Mouse (Mus musculus) ES-Bruce4 (cell line): ENCODE measurements at regions not wholly inside any gene's neighbourhood (a gene's known extent, or its start where the extent isn't known, plus 50 kb on each side); places are given as distances from the start of the nearest gene placed in this dataset.

Experiments used
- H3K27ac ChIP-seq: 2 replicates; pipeline ENCODE4 v1.5.1; 2012; ENCODE audit warnings: low read length, inconsistent platforms; ENCODE audit not compliant: insufficient read depth
- H3K27me3 ChIP-seq: 2 replicates; pipeline ENCODE4 v1.6.1; 2012; ENCODE audit warnings: mild to moderate bottlenecking, low read length, inconsistent platforms; ENCODE audit not compliant: control insufficient read depth, poor library complexity, insufficient read depth, severe bottlenecking
- H3K36me3 ChIP-seq: 2 replicates; pipeline ENCODE4 v1.6.1; 2012; ENCODE audit warnings: inconsistent platforms, mild to moderate bottlenecking, low read length, moderate library complexity; ENCODE audit not compliant: control insufficient read depth, poor library complexity, insufficient read depth, severe bottlenecking
- H3K4me1 ChIP-seq: one replicate; pipeline ENCODE4 v1.8.1; 2011; ENCODE audit warnings: low read length; ENCODE audit not compliant: control insufficient read depth, insufficient read depth
- H3K4me3 ChIP-seq: 2 replicates; pipeline ENCODE4 v1.5.1; 2011; ENCODE audit warnings: low read depth, mild to moderate bottlenecking, low read length
- H3K9ac ChIP-seq: 2 replicates; pipeline ENCODE4 v1.6.1; 2012; ENCODE audit warnings: low read depth, mild to moderate bottlenecking, inconsistent platforms; ENCODE audit not compliant: poor library complexity, severe bottlenecking
- H3K9me3 ChIP-seq: replicated peaks from 2 replicates; pipeline ENCODE4 v1.6.1; 2012; ENCODE audit warnings: mild to moderate bottlenecking, low read length, inconsistent platforms; ENCODE audit not compliant: control insufficient read depth, poor library complexity, insufficient read depth, severe bottlenecking
- CTCF ChIP-seq: IDR thresholded peaks from one replicate; pipeline ENCODE4 v1.8.1; 2011; ENCODE audit warnings: low read depth, low read length
- EP300 ChIP-seq: IDR thresholded peaks from 2 replicates; pipeline ENCODE4 v1.6.1; 2011; ENCODE audit warnings: low read depth, low read length; ENCODE audit not compliant: insufficient read depth
- POLR2A ChIP-seq: IDR thresholded peaks from one replicate; pipeline ENCODE4 v1.8.1; 2011; ENCODE audit warnings: low read length; ENCODE audit not compliant: insufficient read depth

DNA sequence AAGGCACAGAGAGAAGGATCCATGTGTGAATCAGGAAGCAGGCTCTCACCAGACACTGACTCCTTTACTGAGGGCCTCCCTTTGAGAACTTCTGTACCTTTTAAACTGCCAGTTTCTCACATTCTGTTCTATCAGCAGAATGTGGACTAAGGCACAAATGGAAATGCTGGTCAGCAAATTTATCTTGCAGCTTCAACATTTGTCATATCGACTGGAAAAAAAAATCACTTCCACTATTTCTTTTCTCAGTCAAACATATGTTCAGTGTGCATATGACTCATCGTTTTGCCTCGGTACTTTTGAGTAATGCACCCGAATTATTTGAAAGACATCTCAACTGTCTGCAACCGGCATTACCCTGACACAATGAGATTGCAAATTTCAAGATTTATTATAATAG, 101.4 kb upstream of the Sphkap start:
- Histone ChIP-seq H3K4me3 (no peak overlapping the region), H3K27me3 (no peaks in the 10 kb centered on the region), H3K9ac (no peak overlapping the region), H3K36me3 (no peaks in the 10 kb centered on the region), H3K4me1 (no peaks in the 10 kb centered on the region), H3K9me3 (no peaks in the 10 kb centered on the region), H3K27ac (no peak overlapping the region)
- TF ChIP-seq POLR2A (no peak), EP300 (no peak), CTCF (no peak)

GRCm38 (mm10) chr1:83505386-83505785, 97.4 kb upstream of the Sphkap start:
- Histone ChIP-seq H3K36me3 (no peaks in the 10 kb centered on the region), H3K4me3 (no peak overlapping the region), H3K9me3 (no peaks in the 10 kb centered on the region), H3K27me3 (no peaks in the 10 kb centered on the region), H3K27ac (no peak overlapping the region), H3K4me1 (no peaks in the 10 kb centered on the region), H3K9ac (no peak overlapping the region)
- TF ChIP-seq EP300 = no peak

DNA sequence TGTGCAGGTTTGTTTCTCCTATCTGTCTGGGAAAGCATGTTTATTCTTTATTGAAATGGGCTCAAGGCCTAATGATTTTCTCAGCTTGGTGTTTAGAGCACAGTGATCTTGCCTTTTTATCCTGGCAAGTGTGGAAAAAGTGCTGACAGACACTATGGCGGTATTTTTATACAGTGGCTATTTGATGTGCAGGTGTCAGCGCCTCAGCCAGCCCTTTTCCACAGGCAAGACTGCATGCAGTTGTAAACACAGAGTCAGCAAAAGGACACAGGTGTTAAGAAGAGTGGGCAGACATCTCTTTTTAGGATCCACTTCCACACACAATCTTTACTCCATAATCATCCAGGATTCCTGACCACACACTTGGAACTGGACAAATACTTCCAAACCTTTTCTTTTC, 88.9 kb upstream of the Sphkap start:
- Histone ChIP-seq H3K4me1 (no peaks in the 10 kb centered on the region), H3K27me3 (no peaks in the 10 kb centered on the region), H3K27ac (no peak overlapping the region), H3K36me3 (no peaks in the 10 kb centered on the region), H3K9ac (no peak overlapping the region), H3K4me3 (no peak overlapping the region), H3K9me3 (no peaks in the 10 kb centered on the region)
- no peak for TF ChIP-seq POLR2A
- no peak for TF ChIP-seq CTCF
- TF ChIP-seq EP300 = no peak

DNA sequence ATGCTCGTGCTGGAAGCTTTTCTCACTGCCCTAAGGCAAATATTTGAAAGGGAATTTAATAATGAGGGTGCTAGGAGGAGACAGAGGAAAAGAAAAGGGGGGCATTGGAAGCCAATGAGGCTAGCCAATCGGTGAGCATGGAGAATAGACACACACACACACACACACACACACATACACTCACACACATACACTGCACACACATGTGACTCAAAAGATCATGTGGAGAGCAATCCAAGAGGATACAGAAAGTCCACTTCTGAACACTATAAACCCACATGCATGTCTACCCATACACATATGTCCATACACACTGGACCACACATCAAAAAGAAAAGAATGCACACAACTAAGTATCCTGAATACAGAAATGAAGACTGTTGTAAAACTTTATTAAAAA, 88.4 kb upstream of the Sphkap start:
- no peaks in the 10 kb centered on the region for H3K27me3 ChIP-seq

DNA sequence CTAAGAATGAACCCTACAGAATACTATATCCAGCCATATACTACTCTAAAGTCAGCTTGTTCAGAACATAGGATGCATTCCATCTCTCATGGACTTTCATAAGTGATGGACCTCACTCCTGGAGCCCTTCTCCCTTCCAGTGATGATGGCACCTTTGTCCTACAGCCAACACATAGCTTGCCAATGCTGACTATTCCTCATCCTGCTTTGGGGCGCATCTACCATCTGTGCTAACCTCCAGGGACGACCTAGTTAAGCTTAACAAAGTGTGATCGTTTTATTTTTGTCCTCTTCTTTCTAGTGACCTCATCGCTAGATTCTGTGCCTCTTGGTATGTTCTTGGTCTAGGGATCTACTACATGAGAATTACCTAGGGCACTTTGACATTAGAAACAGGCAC, 87.0 kb upstream of the Sphkap start:
- H3K27me3 ChIP-seq = no peaks in the 10 kb centered on the region

More for the DNA sequence above, 88.4 kb upstream of the Sphkap start:
- no peak overlapping the region for H3K4me3 ChIP-seq
- no peaks in the 10 kb centered on the region for H3K4me1 ChIP-seq
- no peak overlapping the region for H3K27ac ChIP-seq
- no peak overlapping the region for H3K9ac ChIP-seq
- no peak for TF ChIP-seq CTCF
- no peak for TF ChIP-seq EP300
- TF ChIP-seq POLR2A = no peak
- no peaks in the 10 kb centered on the region for H3K36me3 ChIP-seq
- no peaks in the 10 kb centered on the region for H3K9me3 ChIP-seq

GRCm38 (mm10) chr1:83479111-83479510, 71.1 kb upstream of the Sphkap start:
- Histone ChIP-seq H3K36me3 (no peaks in the 10 kb centered on the region), H3K4me1 (no peaks in the 10 kb centered on the region), H3K4me3 (no peak overlapping the region), H3K27me3 (no peaks in the 10 kb centered on the region), H3K27ac (no peak overlapping the region), H3K9me3 (no peaks in the 10 kb centered on the region), H3K9ac (no peak overlapping the region)
- TF ChIP-seq CTCF = no peak
- no peak for TF ChIP-seq POLR2A
- TF ChIP-seq EP300 = no peak

More for the DNA sequence above, 87.0 kb upstream of the Sphkap start:
- Histone ChIP-seq H3K9ac (no peak overlapping the region), H3K4me3 (no peak overlapping the region), H3K4me1 (no peaks in the 10 kb centered on the region), H3K36me3 (no peaks in the 10 kb centered on the region), H3K9me3 (no peaks in the 10 kb centered on the region), H3K27ac (no peak overlapping the region)
- TF ChIP-seq EP300 = no peak
- no peak for TF ChIP-seq POLR2A
- TF ChIP-seq CTCF = no peak
